Mouse (Mus musculus) hindbrain, embryonic 14.5 days (tissue): ENCODE data around the gene Rab11a. TPM values are rescaled to one million over a fixed set of nuclear protein-coding genes. Genes with fewer than 3 reads are reported as not detected.
A peak's percentile ranks its signal among the peaks of the same experiment; 100 is the strongest.

Experiments used
- ATAC-seq: fragments of 200-750 bp; cut with Nextera tagmentation; 2 replicates; pipeline ENCODE4 v1.8.0; 2017; ENCODE audit warnings: moderate number of reproducible peaks, mild to moderate bottlenecking, moderate TSS enrichment, moderate library complexity; ENCODE audit not compliant: low FRiP score
- DNase-seq: peaks from one replicate; pipeline ENCODE4 v3.0.0-alpha.2; 2015; ENCODE audit warnings: low spot score
- H3K27ac ChIP-seq: fragments of 300-500 bp; sonication (generic); 2 replicates; pipeline ENCODE4 v1.5.1; 2014; ENCODE audit warnings: mild to moderate bottlenecking, moderate library complexity
- H3K27me3 ChIP-seq: fragments of 300-500 bp; sonication (generic); 2 replicates; pipeline ENCODE4 v1.6.1; 2014; ENCODE audit warnings: mild to moderate bottlenecking, low read length, mixed read lengths; ENCODE audit not compliant: control insufficient read depth, insufficient read depth
- H3K36me3 ChIP-seq: fragments of 300-500 bp; sonication (generic); replicated peaks from 2 replicates; pipeline ENCODE4 v1.6.1; 2014; ENCODE audit not compliant: control insufficient read depth, insufficient read depth
- H3K4me1 ChIP-seq: fragments of 300-500 bp; sonication (generic); replicated peaks from 2 replicates; pipeline ENCODE4 v1.6.1; 2014; ENCODE audit warnings: antibody characterized with exemption, low read length, mixed read lengths; ENCODE audit not compliant: control insufficient read depth, insufficient read depth
- H3K4me2 ChIP-seq: fragments of 300-500 bp; sonication (generic); replicated peaks from 2 replicates; pipeline ENCODE4 v1.6.1; 2014; ENCODE audit warnings: mild to moderate bottlenecking, moderate library complexity
- H3K4me3 ChIP-seq: fragments of 300-500 bp; sonication (generic); replicated peaks from 2 replicates; pipeline ENCODE4 v1.5.1; 2014; ENCODE audit warnings: mild to moderate bottlenecking, low read length
- H3K9ac ChIP-seq: fragments of 300-500 bp; sonication (generic); 2 replicates; pipeline ENCODE4 v1.6.1; 2014
- H3K9me3 ChIP-seq: fragments of 300-500 bp; sonication (generic); 2 replicates; pipeline ENCODE4 v1.6.1; 2016; ENCODE audit warnings: low read length; ENCODE audit not compliant: control insufficient read depth
- WGBS: fragments of 180-500 bp; shearing (Covaris S2); extraction: QIAGEN DNeasy Blood & Tissue Kit; methylation state at CpG from one replicate; pipeline ENCODE4 v1.1.7; 2014; 5-methylcytosine and 5-hydroxymethylcytosine counted together
- polyA plus RNA-seq: library from polyadenylated mRNA; unstranded; fragments of >200 nt; fragmentation: Nextera tagmentation; extraction: Ambion mirVana; gene quantifications from 2 replicates; pipeline ENCODE4 v1.2.1, GENCODE M21; 2014

The Rab11a gene
- polyA plus RNA-seq, 1 experiment from 2014 or later, result 457 TPM

DNA sequence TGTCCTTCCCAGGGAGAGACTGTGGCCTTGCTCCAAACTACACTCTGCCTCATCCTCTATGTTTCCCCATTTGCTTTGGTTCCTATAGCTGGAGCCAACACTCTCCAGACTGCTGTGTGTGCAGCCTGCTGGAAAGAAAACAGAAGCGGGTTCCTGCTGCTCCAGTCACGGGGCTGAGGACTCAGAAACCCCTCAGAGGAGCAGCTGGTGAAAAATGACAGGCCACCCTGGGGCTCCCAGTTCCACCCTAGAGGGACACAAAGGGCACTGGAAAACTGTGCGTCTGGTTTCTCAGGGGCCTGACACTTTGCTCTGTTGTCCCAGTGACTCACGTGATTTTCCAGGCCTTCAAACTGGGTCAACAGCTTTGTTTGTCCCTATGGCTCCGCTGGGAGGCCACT lies 36.9 kb upstream of the Rab11a start:
- H3K9me3 ChIP-seq, result no peaks in the 10 kb centered on the region
- H3K27me3 ChIP-seq, result no peaks in the 10 kb centered on the region
- no peaks in the 10 kb centered on the region for H3K36me3 ChIP-seq
- no peak overlapping the region for H3K9ac ChIP-seq
- peak overlapping the region; percentile 57; the same call in 1 of the 2 replicates for H3K27ac ChIP-seq
- H3K4me3 ChIP-seq, result no peak overlapping the region
- ATAC-seq (peak; percentile 64; the same call in 1 of the 2 replicates), DNase-seq (peak; percentile 25)
- H3K4me2 ChIP-seq, result no peak overlapping the region
- peaks cover 15% of the 10 kb centered on the region; the same call in 1 of the 2 replicates for H3K4me1 ChIP-seq
- WGBS, result 10% methylated on average over 5 of the region's 5 CpGs

DNA sequence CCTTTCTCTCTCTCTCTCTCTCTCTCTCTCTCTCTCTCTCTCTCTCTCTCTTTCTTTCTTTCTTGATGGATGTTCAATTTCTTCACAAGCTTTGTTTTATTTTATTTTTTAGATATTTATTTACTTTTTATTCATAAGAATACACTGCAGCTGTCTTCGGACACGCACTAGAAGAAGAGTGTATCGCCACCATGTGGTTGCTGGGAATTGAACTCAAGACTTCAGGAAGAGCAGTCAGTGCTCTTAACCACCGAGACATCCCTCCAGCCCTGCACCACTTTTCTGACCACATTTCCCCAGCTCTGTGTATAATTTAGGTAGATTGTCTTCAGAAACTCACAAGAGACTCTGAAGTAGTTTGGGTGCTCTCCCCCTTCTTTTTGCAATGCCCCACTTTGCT lies 36.4 kb upstream of the Rab11a start:
- H3K9ac ChIP-seq, result no peak overlapping the region
- WGBS, result 58% methylated on average over 4 of the region's 4 CpGs
- peaks cover 15% of the 10 kb centered on the region; the same call in 1 of the 2 replicates for H3K4me1 ChIP-seq
- H3K4me3 ChIP-seq, result no peak overlapping the region
- no peak for ATAC-seq
- H3K27ac ChIP-seq, result peak overlapping the region; percentile 57; the same call in 1 of the 2 replicates
- H3K9me3 ChIP-seq, result no peaks in the 10 kb centered on the region
- H3K4me2 ChIP-seq, result no peak overlapping the region
- H3K27me3 ChIP-seq, result no peaks in the 10 kb centered on the region
- H3K36me3 ChIP-seq, result no peaks in the 10 kb centered on the region
- no peak for DNase-seq

DNA sequence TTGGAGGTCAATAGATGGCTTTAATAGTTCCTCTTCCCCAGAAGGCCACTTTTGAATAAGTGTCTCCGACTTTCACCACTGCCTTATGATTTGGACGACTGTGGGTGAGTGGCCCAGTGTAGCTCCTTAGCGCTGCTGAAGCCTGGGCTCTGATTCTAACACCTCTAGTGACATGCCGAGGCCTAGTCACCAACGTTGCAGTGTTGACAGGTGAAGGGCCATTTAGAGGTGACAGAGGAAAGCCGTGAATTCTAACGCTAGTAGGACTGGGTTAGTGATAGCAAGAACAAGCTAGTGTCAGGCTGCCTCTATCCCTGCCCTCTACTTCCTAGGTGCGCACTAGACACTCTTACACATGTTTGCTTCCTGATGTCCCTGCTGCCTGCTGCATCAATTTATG lies 35.7 kb upstream of the Rab11a start:
- Histone ChIP-seq H3K9me3 (no peaks in the 10 kb centered on the region), H3K4me2 (no peak overlapping the region), H3K27ac (no peak overlapping the region), H3K36me3 (no peaks in the 10 kb centered on the region), H3K4me3 (no peak overlapping the region), H3K4me1 (peaks cover 15% of the 10 kb centered on the region; the same call in 1 of the 2 replicates), H3K9ac (no peak overlapping the region), H3K27me3 (no peaks in the 10 kb centered on the region)
- no peak for DNase-seq
- no peak for ATAC-seq
- WGBS, result 90% methylated on average over 8 of the region's 8 CpGs

DNA sequence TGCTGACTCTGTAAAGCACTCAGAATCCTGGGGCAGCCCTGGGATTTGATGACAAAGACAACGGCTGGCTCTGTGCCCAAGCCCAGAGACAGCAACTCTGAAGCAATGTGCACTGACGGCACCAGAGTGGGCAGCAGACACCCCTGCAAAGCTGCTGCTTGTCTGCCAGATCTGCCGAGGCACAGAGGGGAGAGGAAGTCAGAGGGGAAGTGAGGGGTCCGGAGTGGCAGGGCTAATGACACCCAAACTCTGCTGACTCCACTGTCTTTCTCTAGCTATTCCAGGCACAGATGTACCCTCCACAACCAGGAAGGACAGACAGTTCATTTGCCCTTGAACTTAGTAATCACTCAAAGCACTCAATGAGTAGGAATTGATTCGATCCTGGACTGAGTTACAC lies 33.7 kb upstream of the Rab11a start:
- ATAC-seq, result no peak; the same call in 1 of the 2 replicates
- peak; percentile 56 for DNase-seq
- H3K4me2 ChIP-seq, result no peak overlapping the region
- 42% methylated on average over 5 of the region's 5 CpGs for WGBS
- H3K27ac ChIP-seq, result no peak overlapping the region
- no peaks in the 10 kb centered on the region for H3K27me3 ChIP-seq
- peaks cover 15% of the 10 kb centered on the region; the same call in 1 of the 2 replicates for H3K4me1 ChIP-seq
- no peaks in the 10 kb centered on the region for H3K9me3 ChIP-seq
- H3K36me3 ChIP-seq, result no peaks in the 10 kb centered on the region
- H3K4me3 ChIP-seq, result no peak overlapping the region
- H3K9ac ChIP-seq, result no peak overlapping the region; the same call in 1 of the 2 replicates

DNA sequence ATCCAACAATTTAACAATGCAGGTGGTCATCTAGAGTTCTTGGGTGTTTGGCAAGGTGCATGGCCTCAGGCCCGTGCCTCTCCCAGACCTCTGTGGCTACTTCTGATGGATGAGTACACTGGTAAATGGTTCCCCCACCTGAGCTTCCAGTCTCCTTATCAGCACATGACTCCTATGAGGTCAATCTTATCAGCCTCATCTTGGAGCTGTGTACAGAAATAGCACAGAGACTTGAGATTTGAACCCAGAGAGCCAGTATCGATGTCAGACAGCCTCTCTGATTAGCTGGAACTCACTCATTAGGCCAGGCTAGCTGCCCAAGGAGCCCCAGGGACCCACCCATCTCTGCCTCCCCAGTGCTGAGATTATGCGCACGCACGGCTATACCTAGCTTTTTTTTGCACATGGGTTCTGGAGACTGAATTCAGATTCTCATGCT lies 32.9 kb upstream of the Rab11a start:
- no peak overlapping the region for H3K9ac ChIP-seq
- no peak overlapping the region for H3K4me3 ChIP-seq
- H3K4me1 ChIP-seq, result peaks cover 15% of the 10 kb centered on the region; the same call in 1 of the 2 replicates
- 74% methylated on average over 5 of the region's 5 CpGs for WGBS
- ATAC-seq (no peak), DNase-seq (no peak)
- H3K4me2 ChIP-seq, result no peak overlapping the region
- H3K36me3 ChIP-seq, result no peaks in the 10 kb centered on the region
- H3K9me3 ChIP-seq, result no peaks in the 10 kb centered on the region
- H3K27me3 ChIP-seq, result no peaks in the 10 kb centered on the region
- no peak overlapping the region for H3K27ac ChIP-seq

DNA sequence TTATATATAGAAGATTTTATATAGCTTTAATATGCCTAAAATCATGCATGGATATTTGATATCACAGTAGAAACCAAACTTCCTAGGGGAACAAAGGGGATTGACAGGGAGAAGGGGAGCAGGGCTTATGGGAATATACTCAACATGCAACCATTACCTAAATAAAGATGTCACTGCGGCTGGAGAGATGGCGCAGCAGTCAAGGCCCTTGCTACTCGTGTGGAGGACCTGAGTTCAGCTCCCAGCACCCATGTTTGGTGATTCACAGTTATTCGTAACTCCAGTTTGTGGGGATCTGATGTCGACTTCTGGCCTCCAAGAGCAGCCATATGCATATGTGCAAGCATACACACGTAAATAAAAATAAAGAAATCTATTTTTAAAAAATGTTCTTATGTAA lies 32.4 kb upstream of the Rab11a start:
- H3K27me3 ChIP-seq, result no peaks in the 10 kb centered on the region
- H3K4me2 ChIP-seq, result no peak overlapping the region
- H3K4me3 ChIP-seq, result no peak overlapping the region
- no peak overlapping the region for H3K9ac ChIP-seq
- no peak for ATAC-seq
- WGBS, result 91% methylated on average over 6 of the region's 6 CpGs
- H3K27ac ChIP-seq, result no peak overlapping the region
- no peak for DNase-seq
- H3K9me3 ChIP-seq, result no peaks in the 10 kb centered on the region
- H3K4me1 ChIP-seq, result peaks cover 15% of the 10 kb centered on the region; the same call in 1 of the 2 replicates
- H3K36me3 ChIP-seq, result no peaks in the 10 kb centered on the region

DNA sequence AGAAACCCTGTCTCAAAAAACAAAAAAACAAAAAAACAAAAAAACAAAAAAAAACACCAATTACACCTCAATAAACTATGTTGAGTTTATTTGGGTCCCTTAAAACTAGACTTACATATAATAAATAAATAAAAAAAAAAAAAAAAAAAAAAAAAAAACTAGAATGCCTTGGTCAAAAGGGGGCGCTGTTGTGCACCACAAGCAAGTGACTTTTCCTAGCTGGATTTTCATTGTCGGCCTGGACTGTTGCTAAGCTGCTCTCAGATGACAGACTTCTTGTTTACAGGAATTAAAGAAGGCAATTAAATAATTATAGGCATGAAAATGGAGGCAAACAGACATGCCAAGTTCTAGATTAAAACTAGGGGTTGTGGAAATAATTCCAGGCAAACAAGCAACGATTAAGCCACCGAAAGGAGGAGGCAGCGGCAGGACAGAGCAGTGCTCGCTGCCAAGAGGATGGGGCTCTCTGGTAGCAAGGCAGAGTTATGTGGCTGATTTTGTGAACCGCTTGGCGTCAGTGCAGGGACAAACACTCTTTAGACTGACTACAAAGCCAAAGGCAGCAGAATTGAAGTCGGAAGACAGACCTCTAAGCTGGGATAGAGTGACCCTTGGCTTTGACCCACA lies 31.6 kb upstream of the Rab11a start:
- no peak overlapping the region for H3K9ac ChIP-seq
- no peak for ATAC-seq
- 37% methylated on average over 9 of the region's 9 CpGs for WGBS
- H3K4me2 ChIP-seq, result no peak overlapping the region
- peaks cover 10% of the 10 kb centered on the region; the same call in 1 of the 2 replicates for H3K4me1 ChIP-seq
- peak; percentile 60 for DNase-seq
- H3K27ac ChIP-seq, result no peak overlapping the region
- H3K4me3 ChIP-seq, result no peak overlapping the region
- H3K36me3 ChIP-seq, result no peaks in the 10 kb centered on the region
- no peaks in the 10 kb centered on the region for H3K9me3 ChIP-seq
- H3K27me3 ChIP-seq, result no peaks in the 10 kb centered on the region

DNA sequence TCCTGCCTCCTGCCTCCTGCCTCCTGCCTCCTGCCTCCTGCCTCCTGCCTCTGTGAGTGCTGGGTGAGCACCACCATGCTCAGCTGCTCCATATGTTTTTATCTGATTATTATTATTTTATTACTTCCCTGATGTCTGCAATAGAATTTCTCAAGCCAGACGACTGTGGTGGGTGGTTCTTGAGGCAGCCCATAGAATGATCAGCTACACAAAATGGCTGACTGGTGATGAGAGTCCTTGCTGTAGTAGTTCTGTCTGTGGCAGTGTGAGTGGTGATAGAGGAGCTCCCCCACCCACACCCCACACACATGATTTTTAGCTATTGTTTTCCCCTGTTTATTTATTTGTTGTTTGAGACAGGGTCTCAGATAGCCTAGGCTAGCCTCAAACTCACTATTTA lies 30.2 kb upstream of the Rab11a start:
- no peak overlapping the region for H3K9ac ChIP-seq
- no peaks in the 10 kb centered on the region for H3K36me3 ChIP-seq
- WGBS, result 66% methylated on average over 1 of the region's 1 CpGs
- peaks cover 9% of the 10 kb centered on the region; the same call in 1 of the 2 replicates for H3K4me1 ChIP-seq
- no peak overlapping the region for H3K4me3 ChIP-seq
- H3K27ac ChIP-seq, result no peak overlapping the region
- H3K9me3 ChIP-seq, result no peaks in the 10 kb centered on the region
- no peak overlapping the region for H3K4me2 ChIP-seq
- no peak for ATAC-seq
- H3K27me3 ChIP-seq, result no peaks in the 10 kb centered on the region
- no peak for DNase-seq

DNA sequence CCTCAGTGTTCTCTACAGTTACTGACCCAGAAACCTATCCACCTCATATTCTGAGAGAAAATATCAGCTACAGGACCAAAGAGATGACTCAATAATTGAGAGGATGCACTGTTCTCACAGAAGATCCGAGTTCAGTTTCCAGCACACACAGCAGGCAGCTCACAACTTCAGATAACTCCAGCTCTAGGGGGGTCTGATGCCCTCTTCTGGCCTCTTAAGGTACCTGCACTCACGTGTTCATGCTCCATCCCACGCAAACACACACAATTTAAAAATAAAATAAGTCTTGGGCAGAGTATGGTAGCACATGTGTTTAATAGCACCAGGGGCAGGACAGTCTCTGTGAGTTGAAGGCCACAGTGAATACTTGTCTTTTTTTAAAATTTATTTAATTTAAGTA lies 28.6 kb upstream of the Rab11a start:
- WGBS, result 83% methylated on average over 3 of the region's 3 CpGs
- H3K4me3 ChIP-seq, result no peak overlapping the region
- 0 out of 2 replicates have a peak, but pooled peaks cover 6% of the 10 kb centered on the region for H3K4me1 ChIP-seq
- DNase-seq (no peak), ATAC-seq (no peak)
- no peaks in the 10 kb centered on the region for H3K9me3 ChIP-seq
- no peak overlapping the region for H3K4me2 ChIP-seq
- H3K27ac ChIP-seq, result no peak overlapping the region
- no peaks in the 10 kb centered on the region for H3K36me3 ChIP-seq
- no peaks in the 10 kb centered on the region for H3K27me3 ChIP-seq
- H3K9ac ChIP-seq, result no peak overlapping the region
